ENCODE assay signal across 7 mouse cellular contexts in the genomic region with DNA sequence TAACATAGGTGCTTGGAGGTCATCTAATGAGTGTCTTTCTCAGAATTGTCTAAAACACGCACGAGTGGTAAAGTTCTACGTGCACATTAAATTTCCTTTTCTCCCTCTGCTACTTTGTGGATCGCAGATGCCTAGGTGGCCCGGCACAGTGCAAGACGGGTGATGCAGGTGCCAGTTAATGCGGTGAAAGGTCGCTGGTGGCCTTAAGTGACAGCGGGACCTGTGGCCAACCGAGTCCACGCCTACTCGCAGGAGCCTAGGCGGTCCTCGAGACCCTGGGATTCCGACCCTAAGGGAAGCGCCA. TPM values are rescaled to one million over a fixed set of nuclear protein-coding genes. Genes with fewer than 3 reads are reported as not detected.
DNase-seq lines count a peak whose midpoint lies in the region; ATAC-seq and TF ChIP-seq lines count a peak whose summit lies in the region.

No protein-coding gene starts in this region.

- 0 out of 2 replicates have a peak, but pooled peaks cover 3% of the 10 kb centered on the region for H3K9me3 ChIP-seq in forebrain, embryonic 12.5 days
- H3K9me3 ChIP-seq in liver, embryonic 12.5 days (replicated peaks) = no peaks in the 10 kb centered on the region

- H3K9ac ChIP-seq in forebrain, embryonic 12.5 days = peak overlapping the region; percentile 80
- peak overlapping the region; percentile 85 for H3K9ac ChIP-seq in liver, embryonic 12.5 days

- TF ChIP-seq POLR2A in spleen, adult 2 months (IDR thresholded peaks at IDR 0.05; ENCODE audit: low read depth, low read length) = no peak

- H3K4me3 ChIP-seq in spleen, adult 2 months (ENCODE audit: extremely low read depth, insufficient read depth, insufficient read length) = peak overlapping the region; percentile 96
- peak overlapping the region; percentile 73 for H3K4me3 ChIP-seq in forebrain, embryonic 12.5 days (replicated peaks)
- H3K4me3 ChIP-seq in liver, embryonic 12.5 days = peak overlapping the region; percentile 75

- no peak for TF ChIP-seq CTCF in spleen, adult 2 months (IDR thresholded peaks at IDR 0.05; ENCODE audit: extremely low read depth, insufficient read depth, insufficient read length, insufficient replicate concordance)

- no peak for ATAC-seq in forebrain, embryonic 12.5 days (ENCODE audit: low FRiP score)
- no peak for ATAC-seq in liver, embryonic 12.5 days

- 1% methylated on average over 16 of the region's 16 CpGs for WGBS in spleen, adult 2 months
- 7% methylated on average over 16 of the region's 16 CpGs for WGBS in forebrain, embryonic 12.5 days
- 7% methylated on average over 16 of the region's 16 CpGs for WGBS in liver, embryonic 12.5 days (ENCODE audit: insufficient replicate concordance)

- H3K4me2 ChIP-seq in forebrain, embryonic 12.5 days = peak overlapping the region; percentile 92
- peak overlapping the region; percentile 95 for H3K4me2 ChIP-seq in liver, embryonic 12.5 days

- H3K4me1 ChIP-seq in spleen, adult 2 months (ENCODE audit: control insufficient read depth, insufficient read depth, insufficient read length) = no peaks in the 10 kb centered on the region
- H3K4me1 ChIP-seq in forebrain, embryonic 12.5 days = peaks cover 15% of the 10 kb centered on the region
- peaks cover 30% of the 10 kb centered on the region for H3K4me1 ChIP-seq in liver, embryonic 12.5 days

- no peaks in the 10 kb centered on the region; the same call in 1 of the 2 replicates for H3K36me3 ChIP-seq in spleen, adult 2 months (ENCODE audit: control insufficient read depth, insufficient read depth, low read length)
- peaks cover 24% of the 10 kb centered on the region for H3K36me3 ChIP-seq in forebrain, embryonic 12.5 days (replicated peaks)
- H3K36me3 ChIP-seq in liver, embryonic 12.5 days = peaks cover 28% of the 10 kb centered on the region

- no peak for DNase-seq in spleen, adult 2 months (ENCODE audit: low read depth in 1 of 2, low spot score in 2 of 2)
- no peak for DNase-seq in spleen, postnatal 14 days (ENCODE audit: low spot score in 2 of 2)
- DNase-seq in frontal cortex, postnatal 10 days (ENCODE audit: low spot score in 2 of 2) = no peak
- DNase-seq in cerebellum, adult 9-10 months = no peak
- no peak for DNase-seq in spleen, adult 12 weeks (ENCODE audit: low spot score)

- H3K27ac ChIP-seq in spleen, adult 2 months (ENCODE audit: insufficient read depth, low read length) = peak overlapping the region; percentile 97
- H3K27ac ChIP-seq in forebrain, embryonic 12.5 days = peak overlapping the region; percentile 99
- peak overlapping the region; percentile 97 for H3K27ac ChIP-seq in liver, embryonic 12.5 days

- H3K27me3 ChIP-seq in spleen, adult 2 months (ENCODE audit: control insufficient read depth, insufficient read depth, low read length) = no peaks in the 10 kb centered on the region
- H3K27me3 ChIP-seq in forebrain, embryonic 12.5 days = no peaks in the 10 kb centered on the region
- peaks cover 6% of the 10 kb centered on the region; the same call in 1 of the 2 replicates for H3K27me3 ChIP-seq in liver, embryonic 12.5 days (replicated peaks)

RNA-seq across cellular contexts. Expression of gene Batf2, which starts 0.5 kb away (rescaled TPM):
- polyA plus RNA-seq in spleen, adult 2 months (2012; rRNA removed) = 8.0 and 10.8 TPM in 2 replicates
- polyA plus RNA-seq in forebrain, embryonic 12.5 days (2016; fragmentation: Nextera tagmentation; extraction: Ambion mirVana) = not detected in 2 replicates
- polyA plus RNA-seq in liver, embryonic 12.5 days (2016; fragmentation: Nextera tagmentation; extraction: Ambion mirVana) = 0.10 and 0.15 TPM in 2 replicates

RNA-seq across cellular contexts. Expression of gene Arl2, which starts 1.0 kb away (rescaled TPM):
- 51.8 and 64.8 TPM in 2 replicates for polyA plus RNA-seq in spleen, adult 2 months (2012; rRNA removed)
- polyA plus RNA-seq in forebrain, embryonic 12.5 days (2016; fragmentation: Nextera tagmentation; extraction: Ambion mirVana) = 77.4 and 80.5 TPM in 2 replicates
- 46.1 and 47.7 TPM in 2 replicates for polyA plus RNA-seq in liver, embryonic 12.5 days (2016; fragmentation: Nextera tagmentation; extraction: Ambion mirVana)

RNA-seq across cellular contexts. Expression of gene Snx15, which starts 12.2 kb away (rescaled TPM):
- polyA plus RNA-seq in spleen, adult 2 months (2012; rRNA removed) = 42.7 and 50.9 TPM in 2 replicates
- 24.6 and 26.0 TPM in 2 replicates for polyA plus RNA-seq in forebrain, embryonic 12.5 days (2016; fragmentation: Nextera tagmentation; extraction: Ambion mirVana)
- 41.7 and 44.7 TPM in 2 replicates for polyA plus RNA-seq in liver, embryonic 12.5 days (2016; fragmentation: Nextera tagmentation; extraction: Ambion mirVana)

RNA-seq across cellular contexts. Expression of gene Sac3d1, which starts 21.9 kb away (rescaled TPM):
- 30.4 and 46.7 TPM in 2 replicates for polyA plus RNA-seq in spleen, adult 2 months (2012; rRNA removed)
- 55.2 and 56.6 TPM in 2 replicates for polyA plus RNA-seq in forebrain, embryonic 12.5 days (2016; fragmentation: Nextera tagmentation; extraction: Ambion mirVana)
- polyA plus RNA-seq in liver, embryonic 12.5 days (2016; fragmentation: Nextera tagmentation; extraction: Ambion mirVana) = 38.8 and 41.6 TPM in 2 replicates

RNA-seq across cellular contexts. Expression of gene Naaladl1, which starts 34.7 kb away (rescaled TPM):
- polyA plus RNA-seq in spleen, adult 2 months (2012; rRNA removed) = 0.49 and 0.60 TPM in 2 replicates
- polyA plus RNA-seq in forebrain, embryonic 12.5 days (2016; fragmentation: Nextera tagmentation; extraction: Ambion mirVana) = 0.81 and 1.2 TPM in 2 replicates
- polyA plus RNA-seq in liver, embryonic 12.5 days (2016; fragmentation: Nextera tagmentation; extraction: Ambion mirVana) = 2.6 and 2.8 TPM in 2 replicates
